Mouse (Mus musculus) limb, embryonic 13.5 days (tissue): Measurements from ENCODE around the gene Cacnb3. TPM values are rescaled to one million over a fixed set of nuclear protein-coding genes. Genes with fewer than 3 reads are reported as not detected.

Experiments
- ATAC-seq: fragments of 200-750 bp; cut with Nextera tagmentation; 2 replicates; pipeline ENCODE4 v1.8.0; 2017; ENCODE audit warnings: low read depth, moderate number of reproducible peaks, moderate TSS enrichment; ENCODE audit not compliant: low FRiP score
- H3K27ac ChIP-seq: fragments of 300-500 bp; sonication (generic); 2 replicates; pipeline ENCODE4 v1.5.1; 2015; ENCODE audit warnings: inconsistent platforms, mild to moderate bottlenecking, moderate library complexity
- H3K27me3 ChIP-seq: fragments of 300-500 bp; sonication (generic); 2 replicates; pipeline ENCODE4 v1.6.1; 2015; ENCODE audit warnings: mild to moderate bottlenecking, inconsistent platforms
- H3K36me3 ChIP-seq: fragments of 300-500 bp; sonication (generic); 2 replicates; pipeline ENCODE4 v1.6.1; 2015; ENCODE audit warnings: inconsistent platforms, mild to moderate bottlenecking, moderate library complexity
- H3K4me1 ChIP-seq: fragments of 300-500 bp; sonication (generic); 2 replicates; pipeline ENCODE4 v1.6.1; 2015; ENCODE audit warnings: inconsistent platforms
- H3K4me2 ChIP-seq: fragments of 300-500 bp; sonication (generic); replicated peaks from 2 replicates; pipeline ENCODE4 v1.6.1; 2015; ENCODE audit warnings: inconsistent platforms, mild to moderate bottlenecking, moderate library complexity
- H3K4me3 ChIP-seq: fragments of 300-500 bp; sonication (generic); 2 replicates; pipeline ENCODE4 v1.5.1; 2015; ENCODE audit warnings: moderate library complexity, mild to moderate bottlenecking, inconsistent platforms
- H3K9ac ChIP-seq: fragments of 300-500 bp; sonication (generic); 2 replicates; pipeline ENCODE4 v1.6.1; 2015; ENCODE audit warnings: mild to moderate bottlenecking, inconsistent platforms
- H3K9me3 ChIP-seq: fragments of 300-500 bp; sonication (generic); 2 replicates; pipeline ENCODE4 v1.6.1; 2016; ENCODE audit warnings: inconsistent platforms
- WGBS: fragments of 180-500 bp; shearing (Covaris S2); methylation state at CpG from one replicate; pipeline ENCODE4 v1.1.7; 2015; 5-methylcytosine and 5-hydroxymethylcytosine counted together
- polyA plus RNA-seq: library from polyadenylated mRNA; unstranded; fragments of >200 nt; fragmentation: Nextera tagmentation; extraction: Ambion mirVana; gene quantifications from 2 replicates; pipeline ENCODE4 v1.2.1, GENCODE M21; 2015

Gene Cacnb3
- polyA plus RNA-seq, 1 experiment from 2014 or later = 48.2 TPM

DNA sequence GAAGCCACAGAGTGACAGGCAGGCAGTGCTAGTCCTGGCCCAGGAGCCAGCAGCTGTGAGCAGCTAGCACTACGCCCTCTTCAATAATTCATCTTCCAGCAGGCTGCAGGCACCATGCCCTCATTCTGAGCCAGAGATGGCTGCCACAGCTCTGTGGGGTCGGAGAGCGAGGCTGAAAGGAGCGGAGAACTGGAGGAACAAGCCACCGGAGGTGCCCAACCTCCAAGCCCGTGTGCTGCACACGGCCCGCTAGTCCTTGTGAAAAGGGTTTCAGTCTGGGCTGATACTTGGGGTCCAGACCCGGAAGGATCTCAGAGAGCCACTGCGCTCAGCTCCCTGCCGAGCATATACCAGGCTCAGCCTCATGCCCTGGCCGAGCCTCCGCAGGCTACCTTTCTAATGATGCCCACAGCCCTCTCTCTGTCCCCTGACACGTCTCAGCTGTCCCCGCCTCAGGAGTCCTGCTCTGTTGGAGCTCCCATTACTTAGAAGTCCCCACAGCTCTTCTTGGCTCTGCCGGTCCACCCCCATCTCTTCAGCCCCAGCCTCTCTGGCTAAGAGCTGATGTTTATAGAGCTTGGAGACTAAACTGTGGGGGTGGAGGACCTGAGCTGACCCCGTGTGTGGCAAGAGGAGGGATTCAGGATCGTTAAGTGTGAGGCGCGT is 1.9 kb upstream of the Cacnb3 start:
- Histone ChIP-seq H3K27me3 (peaks cover 42% of the 10 kb centered on the region), H3K4me2 (peak overlapping the region; percentile 54), H3K9me3 (no peaks in the 10 kb centered on the region), H3K4me3 (peak overlapping the region; percentile 16), H3K27ac (no peak overlapping the region), H3K4me1 (peaks cover 51% of the 10 kb centered on the region), H3K9ac (peak overlapping the region; percentile 54), H3K36me3 (no peaks in the 10 kb centered on the region)
- no peak; the same call in 1 of the 2 replicates for ATAC-seq
- WGBS = 10% methylated on average over 20 of the region's 20 CpGs

DNA sequence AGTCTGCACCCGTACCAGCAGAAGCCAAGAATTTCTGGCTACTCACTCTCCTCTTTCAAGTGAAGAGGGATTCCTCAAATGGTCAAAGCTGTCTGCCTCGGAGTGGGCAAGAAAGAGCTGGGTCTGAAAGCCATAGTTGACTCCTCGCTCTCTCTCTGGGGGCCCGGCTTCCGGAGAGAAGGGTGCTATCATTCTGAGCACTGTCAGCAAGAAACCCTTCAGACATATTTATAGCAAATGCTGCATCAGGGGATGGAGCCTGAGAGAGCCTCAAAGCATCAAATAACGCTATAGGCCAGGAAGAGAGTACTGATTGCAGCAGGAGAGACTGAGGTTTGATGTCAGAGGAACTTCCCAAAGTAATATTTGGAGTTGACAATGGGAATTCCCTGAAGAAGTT is 1.2 kb upstream of the Cacnb3 start:
- no peak overlapping the region for H3K4me3 ChIP-seq
- H3K9ac ChIP-seq = no peak overlapping the region
- no peaks in the 10 kb centered on the region for H3K9me3 ChIP-seq
- H3K4me2 ChIP-seq = peak overlapping the region; percentile 54; the same call in 1 of the 2 replicates
- peaks cover 49% of the 10 kb centered on the region for H3K27me3 ChIP-seq
- no peaks in the 10 kb centered on the region for H3K36me3 ChIP-seq
- WGBS = 51% methylated on average over 6 of the region's 6 CpGs
- peaks cover 57% of the 10 kb centered on the region for H3K4me1 ChIP-seq
- no peak overlapping the region for H3K27ac ChIP-seq
- ATAC-seq = no peak

DNA sequence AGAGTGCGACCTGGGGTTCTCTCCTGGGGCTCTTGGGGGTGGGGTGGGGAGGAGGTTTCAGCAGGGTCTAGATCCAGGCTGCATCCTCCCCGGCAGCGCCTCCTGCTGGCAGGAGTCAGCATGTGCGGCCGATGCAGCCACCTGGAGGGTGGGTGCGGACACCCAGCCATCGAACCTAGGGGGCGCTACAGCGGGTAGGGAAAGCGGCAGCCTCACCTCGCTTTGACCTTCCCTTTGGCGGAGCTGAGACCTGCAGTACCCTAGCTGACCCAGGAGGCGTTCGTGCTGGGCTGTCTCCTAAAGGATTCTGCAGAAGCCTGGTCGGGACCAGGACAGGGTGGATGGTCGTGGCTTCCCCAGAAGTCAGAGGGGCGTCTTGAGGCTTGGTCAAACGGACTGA is 853 bp downstream of the Cacnb3 start:
- WGBS = 2% methylated on average over 18 of the region's 18 CpGs
- Histone ChIP-seq H3K4me1 (peaks cover 71% of the 10 kb centered on the region), H3K27me3 (peaks cover 57% of the 10 kb centered on the region), H3K4me2 (peak overlapping the region; percentile 93), H3K9me3 (no peaks in the 10 kb centered on the region), H3K9ac (peak overlapping the region; percentile 59; the same call in 1 of the 2 replicates), H3K27ac (peak overlapping the region; percentile 70; the same call in 1 of the 2 replicates), H3K4me3 (peak overlapping the region; percentile 81), H3K36me3 (no peaks in the 10 kb centered on the region)
- ATAC-seq = peak; percentile 32

DNA sequence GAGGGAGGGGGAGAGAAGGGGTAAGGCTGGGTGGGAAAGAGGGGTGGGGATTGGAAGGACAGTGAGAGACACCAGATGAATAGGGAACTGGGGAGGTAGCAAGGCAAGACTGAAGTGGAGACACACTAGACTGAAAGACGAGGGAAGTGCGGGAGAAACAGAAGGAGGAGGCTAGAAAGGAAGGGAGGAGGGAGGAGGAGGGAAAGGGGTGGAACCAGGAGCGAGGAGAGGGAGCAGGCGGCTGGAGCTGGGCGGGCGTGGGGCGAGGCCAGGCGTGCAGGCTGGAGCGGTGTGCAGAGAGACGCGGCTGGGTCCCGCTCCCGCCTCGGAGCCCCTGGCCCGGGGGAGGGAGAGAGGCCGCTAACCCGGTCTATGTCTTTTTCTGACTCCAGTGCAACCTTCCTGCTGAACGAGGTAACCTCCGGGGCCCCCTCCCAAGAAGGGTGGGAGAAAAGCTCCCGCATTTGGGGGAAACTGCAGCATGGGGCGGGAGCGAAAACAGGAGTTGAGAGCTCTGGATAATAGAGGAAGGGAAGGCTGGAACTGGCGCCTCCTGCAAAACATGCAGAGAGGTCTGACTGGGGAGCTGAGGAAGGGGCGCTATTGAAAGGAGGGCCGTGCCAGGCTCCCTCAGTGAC is 1.6 kb downstream of the Cacnb3 start:
- Histone ChIP-seq H3K4me1 (peaks cover 79% of the 10 kb centered on the region), H3K27ac (peak overlapping the region; percentile 70), H3K4me2 (peak overlapping the region; percentile 93), H3K9me3 (no peaks in the 10 kb centered on the region), H3K36me3 (no peaks in the 10 kb centered on the region), H3K9ac (peak overlapping the region; percentile 59), H3K4me3 (peak overlapping the region; percentile 81), H3K27me3 (peaks cover 59% of the 10 kb centered on the region)
- 1% methylated on average over 18 of the region's 25 CpGs for WGBS
- peak; percentile 75 for ATAC-seq

DNA sequence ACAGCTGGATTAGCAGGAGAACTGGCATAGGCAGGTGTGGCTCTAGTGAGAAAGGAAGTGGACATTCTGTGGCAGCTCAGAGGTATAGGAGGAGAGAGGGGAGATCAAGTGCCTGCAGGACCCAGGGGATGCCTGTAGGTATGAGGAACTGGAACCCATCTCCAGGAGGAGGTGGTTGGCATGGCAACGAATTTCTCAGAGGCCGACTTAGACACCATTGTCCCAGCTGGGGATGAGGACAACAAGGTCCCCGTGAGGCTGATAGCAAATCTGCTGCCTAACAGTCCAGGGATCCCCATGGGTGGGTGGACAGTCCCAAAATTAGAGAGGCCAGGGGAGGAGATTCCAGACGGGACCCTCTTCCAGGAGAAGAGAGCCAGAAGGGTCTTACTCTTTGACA is 2.3 kb downstream of the Cacnb3 start:
- Histone ChIP-seq H3K36me3 (peaks cover 4% of the 10 kb centered on the region; the same call in 1 of the 2 replicates), H3K4me1 (peaks cover 81% of the 10 kb centered on the region), H3K27me3 (peaks cover 59% of the 10 kb centered on the region), H3K4me2 (peak overlapping the region; percentile 93), H3K9ac (peak overlapping the region; percentile 83; the same call in 1 of the 2 replicates), H3K27ac (no peak overlapping the region), H3K4me3 (peak overlapping the region; percentile 81), H3K9me3 (no peaks in the 10 kb centered on the region)
- no peak for ATAC-seq
- WGBS = 1% methylated on average over 4 of the region's 4 CpGs

DNA sequence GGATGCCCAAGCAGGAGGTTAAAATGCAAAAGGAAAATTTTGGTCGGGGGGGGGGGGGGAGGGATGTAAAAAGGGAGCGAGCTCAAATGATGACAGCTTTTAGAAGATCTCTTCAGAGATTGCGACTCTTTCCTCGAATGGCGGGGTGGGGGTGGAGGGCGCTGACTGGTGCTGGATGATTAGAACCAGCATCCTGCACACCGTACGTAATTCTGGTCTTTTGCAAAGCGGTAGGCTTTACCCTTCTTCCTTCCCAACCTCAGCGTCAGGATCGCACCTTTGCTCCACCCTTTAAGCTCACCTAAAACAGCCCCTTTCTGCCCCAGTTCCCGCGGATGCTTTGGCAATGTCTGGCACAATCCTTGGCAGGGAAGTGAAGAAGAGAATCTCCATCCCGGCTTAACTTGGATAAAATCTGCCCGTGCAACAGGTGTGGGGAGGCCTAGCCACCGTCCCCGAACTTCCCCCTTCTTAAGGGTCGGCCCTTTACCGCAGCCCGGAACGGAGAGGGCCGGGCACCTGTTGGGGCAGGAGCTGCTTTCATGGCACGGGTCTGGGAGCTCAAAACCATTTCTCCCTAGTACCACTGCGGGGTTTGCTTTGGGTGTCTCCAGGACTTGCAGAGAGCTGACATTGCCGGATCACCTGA is 3.3 kb downstream of the Cacnb3 start:
- WGBS = 2% methylated on average over 25 of the region's 25 CpGs
- Histone ChIP-seq H3K9ac (peak overlapping the region; percentile 83), H3K4me2 (peak overlapping the region; percentile 93), H3K4me3 (peak overlapping the region; percentile 81), H3K9me3 (no peaks in the 10 kb centered on the region), H3K27me3 (peaks cover 53% of the 10 kb centered on the region), H3K4me1 (peaks cover 71% of the 10 kb centered on the region), H3K27ac (peak overlapping the region; percentile 72; the same call in 1 of the 2 replicates), H3K36me3 (peaks cover 4% of the 10 kb centered on the region; the same call in 1 of the 2 replicates)
- no peak for ATAC-seq

DNA sequence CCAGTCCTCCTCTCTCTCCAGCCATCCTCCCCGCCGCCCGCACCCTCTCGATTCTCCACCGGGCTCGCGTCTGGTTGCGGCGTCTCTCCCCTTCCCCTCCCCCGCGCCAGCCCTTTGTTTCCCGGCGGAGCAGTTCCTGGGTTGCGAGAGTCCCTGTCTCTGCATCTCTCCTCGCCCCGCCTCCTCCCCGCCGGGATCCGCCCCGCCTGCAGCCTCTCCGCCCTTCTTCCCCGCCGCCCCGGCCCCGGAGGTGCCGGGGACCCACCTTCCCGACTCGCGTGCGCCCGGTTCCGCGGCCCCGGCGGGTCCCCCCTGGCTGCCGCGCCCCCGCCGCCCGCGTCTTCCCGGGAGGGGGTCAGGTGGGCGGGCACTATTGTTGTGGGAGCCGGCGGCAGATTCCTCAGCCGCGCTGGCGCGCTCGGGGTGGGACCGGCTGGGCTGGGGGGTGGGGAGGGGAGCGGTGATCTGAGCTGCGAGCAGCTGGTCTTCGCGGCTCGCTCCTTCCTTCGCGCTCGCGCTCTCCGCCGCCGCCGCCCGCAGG is 4.0 kb downstream of the Cacnb3 start:
- H3K36me3 ChIP-seq = peaks cover 8% of the 10 kb centered on the region
- H3K27ac ChIP-seq = peak overlapping the region; percentile 72; the same call in 1 of the 2 replicates
- H3K27me3 ChIP-seq = peaks cover 52% of the 10 kb centered on the region
- ATAC-seq = peak; percentile 62
- H3K4me3 ChIP-seq = peak overlapping the region; percentile 81
- WGBS = under 1% methylated on average over 56 of the region's 65 CpGs
- H3K4me2 ChIP-seq = peak overlapping the region; percentile 93
- H3K9ac ChIP-seq = peak overlapping the region; percentile 83
- no peaks in the 10 kb centered on the region for H3K9me3 ChIP-seq
- H3K4me1 ChIP-seq = peaks cover 66% of the 10 kb centered on the region

DNA sequence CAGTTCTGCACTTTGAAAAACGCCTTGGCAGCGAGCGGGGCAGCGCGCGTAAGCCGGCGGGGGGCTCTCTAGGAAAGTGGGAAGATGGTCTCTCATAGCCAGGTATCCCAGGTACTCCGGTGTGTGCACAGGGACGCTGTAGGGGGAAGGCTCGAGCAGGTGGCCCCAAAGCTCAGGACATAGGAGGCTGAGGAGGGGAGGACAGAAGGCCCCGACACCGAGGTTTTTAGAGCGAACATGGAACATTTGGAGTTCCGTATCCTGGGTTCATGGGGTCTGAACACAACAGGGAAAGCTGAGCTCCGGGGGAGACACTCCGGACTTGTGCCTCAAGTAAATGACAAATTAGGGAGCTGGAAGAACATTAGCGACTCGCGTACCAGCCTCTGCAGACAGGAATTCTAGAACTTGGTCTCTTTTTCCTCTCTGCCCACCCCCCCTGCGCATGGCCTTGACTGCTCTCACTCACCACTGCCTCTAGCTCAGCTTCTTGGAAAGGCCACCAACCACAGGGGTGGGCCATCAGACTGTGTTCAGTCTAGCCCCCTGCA is 4.7 kb downstream of the Cacnb3 start:
- peak overlapping the region; percentile 93 for H3K4me2 ChIP-seq
- WGBS = under 1% methylated on average over 21 of the region's 21 CpGs
- no peak for ATAC-seq
- peak overlapping the region; percentile 83 for H3K9ac ChIP-seq
- H3K4me1 ChIP-seq = peaks cover 66% of the 10 kb centered on the region
- H3K4me3 ChIP-seq = peak overlapping the region; percentile 81
- peaks cover 46% of the 10 kb centered on the region for H3K27me3 ChIP-seq
- H3K9me3 ChIP-seq = no peaks in the 10 kb centered on the region
- H3K27ac ChIP-seq = no peak overlapping the region
- peaks cover 14% of the 10 kb centered on the region for H3K36me3 ChIP-seq

DNA sequence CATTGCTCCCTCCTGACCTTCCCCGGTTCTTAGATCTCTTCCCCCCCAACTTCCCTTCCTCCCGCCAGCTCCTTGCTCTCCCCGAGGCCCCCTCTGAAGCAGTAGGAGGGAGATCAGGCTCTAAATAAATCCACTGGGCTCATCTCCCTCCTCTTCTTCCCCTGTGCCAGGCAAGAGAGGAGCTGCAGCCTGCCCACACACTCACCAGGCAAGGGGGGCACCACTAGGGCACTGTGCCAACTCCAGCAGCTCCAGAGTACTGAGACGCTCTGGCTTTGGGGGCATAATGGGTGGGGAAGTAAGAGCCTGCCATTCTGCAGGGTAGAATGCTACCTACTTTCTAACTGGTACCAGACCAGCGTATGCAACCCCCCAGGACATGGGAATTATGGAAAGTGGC is 5.9 kb downstream of the Cacnb3 start:
- H3K27me3 ChIP-seq = peaks cover 35% of the 10 kb centered on the region
- peak overlapping the region; percentile 81 for H3K4me3 ChIP-seq
- no peaks in the 10 kb centered on the region for H3K9me3 ChIP-seq
- no peak for ATAC-seq
- peak overlapping the region; percentile 93 for H3K4me2 ChIP-seq
- peaks cover 26% of the 10 kb centered on the region for H3K36me3 ChIP-seq
- 41% methylated on average over 5 of the region's 5 CpGs for WGBS
- no peak overlapping the region for H3K27ac ChIP-seq
- H3K9ac ChIP-seq = no peak overlapping the region
- H3K4me1 ChIP-seq = peaks cover 54% of the 10 kb centered on the region

DNA sequence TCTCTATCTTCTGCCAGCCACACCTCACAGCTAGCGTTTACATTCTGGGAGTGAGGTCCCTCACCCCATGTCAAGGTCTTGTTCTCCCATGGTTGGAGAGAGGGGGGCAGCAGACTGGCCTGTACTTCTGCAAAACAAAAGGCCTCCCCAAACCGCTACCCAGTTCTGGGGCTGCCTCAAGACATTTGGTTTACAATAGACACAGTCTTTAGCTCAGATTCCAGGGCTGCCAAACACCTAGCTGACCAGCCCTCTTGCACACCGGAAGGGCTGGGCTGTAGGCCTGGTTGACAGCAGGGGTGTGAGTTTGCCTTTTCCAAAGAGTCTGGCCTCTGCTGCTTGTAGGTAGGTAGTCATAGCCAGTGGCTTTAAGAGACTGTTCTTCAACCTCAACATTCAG is 6.5 kb downstream of the Cacnb3 start:
- Histone ChIP-seq H3K36me3 (peaks cover 32% of the 10 kb centered on the region), H3K4me1 (peaks cover 49% of the 10 kb centered on the region), H3K27me3 (peaks cover 30% of the 10 kb centered on the region), H3K4me3 (no peak overlapping the region), H3K27ac (no peak overlapping the region), H3K9me3 (no peaks in the 10 kb centered on the region), H3K4me2 (no peak overlapping the region), H3K9ac (no peak overlapping the region)
- no peak for ATAC-seq
- 46% methylated on average over 3 of the region's 3 CpGs for WGBS

DNA sequence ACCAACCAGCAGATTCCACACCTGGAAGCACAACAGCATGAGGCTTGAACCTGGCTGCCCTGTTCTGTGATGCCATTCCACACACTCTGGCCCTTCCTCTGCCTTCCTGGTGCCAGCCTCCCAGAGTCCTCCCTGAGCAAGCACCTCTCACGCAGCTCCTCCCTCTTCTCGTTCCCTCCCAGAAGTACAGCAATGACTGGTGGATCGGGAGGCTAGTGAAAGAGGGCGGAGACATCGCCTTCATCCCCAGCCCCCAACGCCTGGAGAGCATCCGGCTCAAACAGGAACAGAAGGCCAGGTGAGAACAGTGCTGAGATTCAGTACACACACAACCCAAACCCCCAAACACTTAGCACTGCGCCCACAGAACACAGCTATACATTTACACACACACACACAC is 9.5 kb downstream of the Cacnb3 start:
- no peak for ATAC-seq
- Histone ChIP-seq H3K4me3 (no peak overlapping the region), H3K27ac (no peak overlapping the region; the same call in 1 of the 2 replicates), H3K9ac (no peak overlapping the region; the same call in 1 of the 2 replicates), H3K4me2 (no peak overlapping the region), H3K9me3 (no peaks in the 10 kb centered on the region), H3K4me1 (peaks cover 28% of the 10 kb centered on the region), H3K27me3 (peaks cover 9% of the 10 kb centered on the region), H3K36me3 (peaks cover 62% of the 10 kb centered on the region)
- 18% methylated on average over 8 of the region's 8 CpGs for WGBS
